Mouse (Mus musculus) G1E (cell line): ENCODE data around the gene Col28a1.

Experiments used
- CTCF ChIP-seq: IDR thresholded peaks from 2 replicates; pipeline ENCODE4 v1.5.1; 2012; ENCODE audit warnings: low read depth, low read length, inconsistent platforms, mixed read lengths
- GATA1 ChIP-seq: IDR thresholded peaks from 2 replicates; pipeline ENCODE4 v1.6.1; 2012; ENCODE audit warnings: borderline replicate concordance, low read length, inconsistent platforms, mixed read lengths
- GATA2 ChIP-seq: IDR thresholded peaks from 2 replicates; pipeline ENCODE4 v1.6.1; 2012; ENCODE audit warnings: low read depth, low read length, inconsistent platforms, borderline replicate concordance
- POLR2AphosphoS5 ChIP-seq: IDR thresholded peaks from 2 replicates; pipeline ENCODE4 v1.6.1; 2012; ENCODE audit warnings: low read depth, low read length, inconsistent platforms; ENCODE audit not compliant: insufficient replicate concordance

DNA sequence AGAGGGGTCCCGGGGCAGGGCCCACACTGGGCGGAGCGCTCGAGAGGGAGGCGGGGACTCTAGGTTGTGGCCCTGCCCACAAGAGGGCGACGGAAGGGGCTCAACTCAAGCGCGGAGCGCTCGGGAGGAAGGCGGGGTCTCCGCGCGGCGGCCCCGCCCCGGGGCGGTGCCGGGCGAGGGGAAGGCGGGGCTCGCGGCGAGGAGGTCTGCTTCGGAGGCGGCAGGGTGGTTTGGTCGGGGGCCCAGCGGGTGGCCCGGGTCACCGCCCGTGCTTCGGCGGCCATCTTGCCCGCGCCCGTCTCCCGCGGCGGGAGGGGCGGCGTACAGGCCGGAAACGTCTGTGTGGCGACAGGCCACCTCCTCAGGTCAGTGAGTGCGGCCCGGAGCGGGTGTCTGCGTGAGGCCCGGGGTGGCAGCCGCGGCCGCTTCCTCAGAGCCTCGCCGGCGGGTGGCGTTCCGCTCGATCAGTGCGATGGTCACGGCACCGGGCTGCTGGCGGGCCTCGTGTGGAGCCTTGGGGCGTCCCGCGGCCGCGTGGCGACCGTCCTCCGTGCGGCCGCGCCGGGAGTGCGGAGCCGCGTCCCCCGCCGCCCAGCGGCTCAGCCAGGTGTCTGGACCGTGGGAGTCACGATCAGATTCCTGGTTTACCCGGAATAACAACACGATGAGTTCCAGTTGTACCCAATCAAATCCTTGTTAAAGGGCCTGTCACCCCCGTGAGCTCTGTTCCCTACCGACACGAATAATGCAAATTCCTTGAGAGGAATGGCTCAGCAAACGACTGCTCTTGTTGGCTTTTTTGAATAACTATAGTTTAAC, 16.8 kb upstream of the Col28a1 start, which contains the start of gene Mios:
- TF ChIP-seq CTCF (no peak), POLR2AphosphoS5 (no peak), GATA1 (no peak), GATA2 (no peak)
